Mouse (Mus musculus) mammary gland, adult 2 months (tissue): ENCODE data around the gene Hist2h2ac. TPM values are rescaled to one million over a fixed set of nuclear protein-coding genes. Genes with fewer than 3 reads are reported as not detected.

Experiments used
- polyA plus RNA-seq: library from polyadenylated mRNA; depleted of rRNA; stranded (reverse); fragments of >200 nt; gene quantifications from 2 replicates; pipeline ENCODE4 v1.2.3, GENCODE M21; 2012; ENCODE audit warnings: low replicate concordance; rRNA removed

The Hist2h2ac gene
- polyA plus RNA-seq, 1 experiment = 2.5 TPM

Other genes starting within 250 kb of the Hist2h2ac start
- 53.2 and 72.6 TPM in 2 replicates for gene Plekho1, start 224.9 kb downstream of the Hist2h2ac start, polyA plus RNA-seq
- gene Vps45, start 162.4 kb downstream of the Hist2h2ac start, polyA plus RNA-seq = 4.3 and 7.9 TPM in 2 replicates
- gene Otud7b, start 116.4 kb downstream of the Hist2h2ac start, polyA plus RNA-seq = 10.1 and 22.4 TPM in 2 replicates
- 10.8 and 22.4 TPM in 2 replicates for gene Mtmr11, start 58.9 kb downstream of the Hist2h2ac start, polyA plus RNA-seq
- gene Sf3b4, start 48.5 kb downstream of the Hist2h2ac start, polyA plus RNA-seq = 64.9 and 128 TPM in 2 replicates
- 1.4 and 1.5 TPM in 2 replicates for gene Sv2a, start 39.7 kb downstream of the Hist2h2ac start, polyA plus RNA-seq
- 36.4 and 85.0 TPM in 2 replicates for gene Bola1, start 1.2 kb downstream of the Hist2h2ac start, polyA plus RNA-seq
- 3.1 TPM in 1 of 2 replicates, not detected in the other for gene Hist2h2ab, start 1.0 kb downstream of the Hist2h2ac start, polyA plus RNA-seq
- gene Hist2h2be, start 239 bp upstream of the Hist2h2ac start, polyA plus RNA-seq = 4.8 and 7.8 TPM in 2 replicates
- 25.1 and 89.4 TPM in 2 replicates for gene Hist2h3c2, start 18.2 kb upstream of the Hist2h2ac start, polyA plus RNA-seq
- gene Hist2h2aa2, start 19.4 kb upstream of the Hist2h2ac start, polyA plus RNA-seq = 28.8 and 350 TPM in 2 replicates
- 270 and 607 TPM in 2 replicates for gene Hist2h2aa1, start 24.6 kb upstream of the Hist2h2ac start, polyA plus RNA-seq
- not detected in 2 replicates for gene Hist2h3c1, start 25.8 kb upstream of the Hist2h2ac start, polyA plus RNA-seq
- 2.7 and 10.1 TPM in 2 replicates for gene Hist2h4, start 42.4 kb upstream of the Hist2h2ac start, polyA plus RNA-seq
- 20.1 and 116 TPM in 2 replicates for gene Hist2h3b, start 47.8 kb upstream of the Hist2h2ac start, polyA plus RNA-seq
- gene Hist2h2bb, start 48.9 kb upstream of the Hist2h2ac start, polyA plus RNA-seq = 1.1 and 3.8 TPM in 2 replicates
- gene Fcgr1, start 73.1 kb upstream of the Hist2h2ac start, polyA plus RNA-seq = 4.5 and 11.6 TPM in 2 replicates
- gene BC107364, start 231.4 kb upstream of the Hist2h2ac start, polyA plus RNA-seq = 0.29 and 0.76 TPM in 2 replicates